Mouse (Mus musculus) lung, postnatal 0 days (tissue): Measurements from ENCODE around the gene Slc35f5.

ENCODE experiments used
- CTCF ChIP-seq: IDR thresholded peaks from 2 replicates; pipeline ENCODE4 v1.5.1; 2016; ENCODE audit warnings: antibody characterized with exemption, mild to moderate bottlenecking
- EP300 ChIP-seq: IDR thresholded peaks from 2 replicates; pipeline ENCODE4 v1.6.1; 2016; ENCODE audit warnings: antibody characterized with exemption, mild to moderate bottlenecking, control low read depth

DNA sequence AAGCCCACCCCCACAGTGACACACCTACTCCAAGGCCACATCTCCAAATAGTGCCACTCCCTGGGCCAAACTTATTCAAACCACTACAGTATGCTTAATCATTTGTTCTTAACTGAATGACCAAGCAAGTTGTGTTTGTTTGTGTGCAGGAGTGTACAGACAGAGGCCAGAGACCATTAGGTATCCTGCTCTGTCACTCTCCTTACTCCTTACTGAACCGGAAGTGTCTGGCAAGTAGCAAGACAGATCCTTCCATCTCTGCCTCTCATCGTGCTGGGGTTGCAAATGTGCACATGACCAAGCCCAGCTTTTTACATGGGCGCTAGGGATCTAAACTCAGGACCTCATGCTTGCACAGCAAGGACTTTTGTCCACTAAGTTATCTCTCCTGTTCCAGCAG is 1.1 kb upstream of the Slc35f5 start:
- TF ChIP-seq EP300 (no peak), CTCF (no peak)
